Mouse (Mus musculus) stomach, postnatal 0 days (tissue): ENCODE measurements around the gene Nme3. TPM values are rescaled to one million over a fixed set of nuclear protein-coding genes. Genes with fewer than 3 reads are reported as not detected.

Source experiments
- ATAC-seq: fragments of 200-750 bp; cut with Nextera tagmentation; 2 replicates; pipeline ENCODE4 v1.8.0; 2017; ENCODE audit not compliant: low FRiP score, low TSS enrichment
- DNase-seq: peaks from one replicate; pipeline ENCODE4 v3.0.0-alpha.2; 2016; ENCODE audit warnings: low spot score
- H3K27ac ChIP-seq: fragments of 300-500 bp; sonication (generic); replicated peaks from 2 replicates; pipeline ENCODE4 v1.5.1; 2014; ENCODE audit warnings: mild to moderate bottlenecking, control low read depth
- H3K27me3 ChIP-seq: fragments of 300-500 bp; sonication (generic); 2 replicates; pipeline ENCODE4 v1.6.1; 2014; ENCODE audit warnings: low read length; ENCODE audit not compliant: control insufficient read depth, insufficient read depth
- H3K36me3 ChIP-seq: fragments of 300-500 bp; sonication (generic); 2 replicates; pipeline ENCODE4 v1.6.1; 2014; ENCODE audit warnings: low read length, mixed read lengths; ENCODE audit not compliant: control insufficient read depth, insufficient read depth
- H3K4me1 ChIP-seq: fragments of 300-500 bp; sonication (generic); replicated peaks from 2 replicates; pipeline ENCODE4 v1.6.1; 2014; ENCODE audit warnings: antibody characterized with exemption; ENCODE audit not compliant: control insufficient read depth, insufficient read depth
- H3K4me2 ChIP-seq: fragments of 300-500 bp; sonication (generic); replicated peaks from 2 replicates; pipeline ENCODE4 v1.6.1; 2014; ENCODE audit warnings: low read depth, mild to moderate bottlenecking, control low read depth, moderate library complexity
- H3K4me3 ChIP-seq: fragments of 300-500 bp; sonication (generic); 2 replicates; pipeline ENCODE4 v1.5.1; 2014; ENCODE audit warnings: low read depth, low read length, control low read depth
- H3K9ac ChIP-seq: fragments of 300-500 bp; sonication (generic); 2 replicates; pipeline ENCODE4 v1.6.1; 2014; ENCODE audit warnings: mild to moderate bottlenecking, low read length, control low read depth, mixed read lengths
- H3K9me3 ChIP-seq: fragments of 300-500 bp; sonication (generic); 2 replicates; pipeline ENCODE4 v1.6.1; 2016; ENCODE audit warnings: low read length; ENCODE audit not compliant: control insufficient read depth
- CTCF ChIP-seq: IDR thresholded peaks from 2 replicates; pipeline ENCODE4 v1.5.1; 2016; ENCODE audit warnings: antibody characterized with exemption, low read depth, mild to moderate bottlenecking, moderate library complexity
- EP300 ChIP-seq: optimal IDR thresholded peaks from 2 replicates; pipeline ENCODE3; 2016; ENCODE audit warnings: antibody characterized with exemption
- WGBS: fragments of 180-500 bp; shearing (Covaris S2); extraction: QIAGEN DNeasy Blood & Tissue Kit; methylation state at CpG from one replicate; pipeline ENCODE4 v1.1.7; 2014; 5-methylcytosine and 5-hydroxymethylcytosine counted together
- polyA plus RNA-seq: library from polyadenylated mRNA; unstranded; fragments of >200 nt; fragmentation: Nextera tagmentation; extraction: Ambion mirVana; gene quantifications from 2 replicates; pipeline ENCODE4 v1.2.1, GENCODE M21; 2015

Nme3 gene
- polyA plus RNA-seq = 39.8 and 40.2 TPM in 2 replicates

GRCm38 (mm10) chr17:24896241-24896992 lies at the start of gene Nme3:
TSS of gene Nme3 (plus strand) at chr17:24896500.
- Histone ChIP-seq H3K4me1 (peaks cover 5% of the 10 kb centered on the region), H3K27me3 (no peaks in the 10 kb centered on the region), H3K36me3 (peaks cover 28% of the 10 kb centered on the region), H3K9ac (peak within 1 kb of the TSS; percentile 93), H3K27ac (peak within 1 kb of the TSS; percentile 91), H3K9me3 (no peaks in the 10 kb centered on the region), H3K4me2 (peak within 1 kb of the TSS; percentile 99), H3K4me3 (peak within 1 kb of the TSS; percentile 92)
- DNase-seq (peak; percentile 84), ATAC-seq (peak; percentile 67)
- TF ChIP-seq CTCF = peak; percentile 44
- no peak for TF ChIP-seq EP300
- WGBS = 1% methylated on average over 45 of the region's 50 CpGs

- H3K9ac ChIP-seq = no peak overlapping the region
- 94% methylated on average over 1 of the region's 1 CpGs for WGBS
- no peak overlapping the region for H3K27ac ChIP-seq
- H3K9me3 ChIP-seq = no peaks in the 10 kb centered on the region
- H3K4me3 ChIP-seq = no peak overlapping the region
- no peaks in the 10 kb centered on the region for H3K4me1 ChIP-seq
- H3K36me3 ChIP-seq = no peaks in the 10 kb centered on the region
- no peak for ATAC-seq
- TF ChIP-seq CTCF (no peak), EP300 (no peak)
- DNase-seq = no peak
- H3K4me2 ChIP-seq = no peak overlapping the region
- H3K27me3 ChIP-seq = no peaks in the 10 kb centered on the region
Observed at GRCm38 (mm10) chr17:24847386-24847785, 48.9 kb upstream of the Nme3 start.

- Histone ChIP-seq H3K27ac (no peak overlapping the region), H3K27me3 (no peaks in the 10 kb centered on the region), H3K4me2 (peak overlapping the region; percentile 92; the same call in 1 of the 2 replicates), H3K9ac (no peak overlapping the region), H3K4me1 (no peaks in the 10 kb centered on the region), H3K4me3 (peak overlapping the region; percentile 70; the same call in 1 of the 2 replicates), H3K36me3 (no peaks in the 10 kb centered on the region), H3K9me3 (no peaks in the 10 kb centered on the region)
- TF ChIP-seq EP300 = no peak
- TF ChIP-seq CTCF = no peak
- ATAC-seq (no peak), DNase-seq (no peak)
Observed at GRCm38 (mm10) chr17:24848600-24849031, 47.7 kb upstream of the Nme3 start.

- H3K9ac ChIP-seq = peak overlapping the region; percentile 72
- peak overlapping the region; percentile 70 for H3K4me3 ChIP-seq
- TF ChIP-seq EP300 (no peak), CTCF (peak; percentile 69)
- peak overlapping the region; percentile 92 for H3K4me2 ChIP-seq
- peak; percentile 60 for ATAC-seq
- no peaks in the 10 kb centered on the region for H3K36me3 ChIP-seq
- WGBS = under 1% methylated on average over 21 of the region's 21 CpGs
- peak overlapping the region; percentile 93 for H3K27ac ChIP-seq
- DNase-seq = no peak
- H3K4me1 ChIP-seq = no peaks in the 10 kb centered on the region
- H3K27me3 ChIP-seq = no peaks in the 10 kb centered on the region
- no peaks in the 10 kb centered on the region for H3K9me3 ChIP-seq
Observed at GRCm38 (mm10) chr17:24849733-24850064, 46.6 kb upstream of the Nme3 start.

GRCm38 (mm10) chr17:24850065-24850772 lies 46.1 kb upstream of the Nme3 start, which contains the start of gene Fahd1:
TSS of gene Fahd1 (minus strand) at chr17:24850364.
- Histone ChIP-seq H3K9ac (peak within 1 kb of the TSS; percentile 72), H3K4me3 (peak within 1 kb of the TSS; percentile 70), H3K36me3 (no peaks in the 10 kb centered on the region), H3K4me1 (no peaks in the 10 kb centered on the region), H3K27me3 (no peaks in the 10 kb centered on the region), H3K4me2 (peak within 1 kb of the TSS; percentile 92), H3K9me3 (no peaks in the 10 kb centered on the region), H3K27ac (peak within 1 kb of the TSS; percentile 93)
- peak; percentile 96 for DNase-seq
- peak; percentile 99 for ATAC-seq
- TF ChIP-seq CTCF (peak; percentile 51), EP300 (no peak)
- WGBS = under 1% methylated on average over 56 of the region's 58 CpGs
